Mouse (Mus musculus): Measurements from ENCODE around the gene Trp53rkb. TPM values are rescaled to one million over a fixed set of nuclear protein-coding genes. Genes with fewer than 3 reads are reported as not detected.
"Not testable (repeated sequence)": the region's sequence is repeated elsewhere in the genome, so short reads cannot be mapped to it uniquely, and the experiment has no call there.

Gene Trp53rkb
- polyA plus RNA-seq, 1 experiment from 2014 or later, result 4.3 TPM

DNA sequence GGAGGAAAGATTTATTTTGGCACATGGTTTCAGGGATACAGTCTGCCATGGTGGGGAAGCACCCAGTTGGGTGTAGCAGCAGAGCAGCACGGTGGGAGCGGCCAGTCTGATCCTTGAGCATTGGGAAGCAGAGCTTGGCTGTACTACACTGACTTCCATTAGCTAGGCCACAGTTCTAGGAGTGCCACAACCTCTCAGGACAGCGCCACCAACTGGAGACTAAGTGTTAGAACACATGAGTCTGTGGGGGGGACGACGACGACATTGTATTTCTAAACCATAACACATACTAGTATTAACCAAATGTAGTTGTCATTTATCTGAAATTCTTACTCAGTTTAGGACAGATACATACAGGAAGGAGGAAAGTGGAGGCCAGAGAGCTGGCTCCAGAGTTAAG lies 8.0 kb upstream of the Trp53rkb start:
- WGBS, result 77% methylated on average over 6 of the region's 6 CpGs
- Histone ChIP-seq H3K9ac (ENCODE audit: low read length) (no peak overlapping the region), H3K4me2 (ENCODE audit: low read depth, low read length) (no peak overlapping the region), H3K9me3 (replicated peaks; ENCODE audit: control insufficient read depth, low read length) (no peaks in the 10 kb centered on the region), H3K4me3 (ENCODE audit: low read length) (no peak overlapping the region), H3K36me3 (ENCODE audit: control insufficient read depth, insufficient read depth) (no peaks in the 10 kb centered on the region), H3K27me3 (ENCODE audit: control insufficient read depth, insufficient read depth, low read length) (0 out of 2 replicates have a peak, but pooled peaks cover 5% of the 10 kb centered on the region), H3K4me1 (ENCODE audit: control insufficient read depth, insufficient read depth, low read length) (peaks cover 11% of the 10 kb centered on the region), H3K27ac (ENCODE audit: low read length) (no peak overlapping the region)
- no peak for ATAC-seq (replicated peaks; ENCODE audit: extremely low read depth, insufficient read depth, low FRiP score)

- ATAC-seq (replicated peaks; ENCODE audit: extremely low read depth, insufficient read depth, low FRiP score), result peak; percentile 98
- Histone ChIP-seq H3K4me2 (ENCODE audit: low read depth, low read length) (peak overlapping the region; percentile 91), H3K9me3 (replicated peaks; ENCODE audit: control insufficient read depth, low read length) (0 out of 2 replicates have a peak, but pooled peaks cover 2% of the 10 kb centered on the region), H3K4me3 (ENCODE audit: low read length) (peak overlapping the region; percentile 80), H3K9ac (ENCODE audit: low read length) (peak overlapping the region; percentile 79), H3K4me1 (ENCODE audit: control insufficient read depth, insufficient read depth, low read length) (peaks cover 11% of the 10 kb centered on the region), H3K27ac (ENCODE audit: low read length) (no peak overlapping the region), H3K36me3 (ENCODE audit: control insufficient read depth, insufficient read depth) (no peaks in the 10 kb centered on the region), H3K27me3 (ENCODE audit: control insufficient read depth, insufficient read depth, low read length) (0 out of 2 replicates have a peak, but pooled peaks cover 2% of the 10 kb centered on the region)
- WGBS, result under 1% methylated on average over 35 of the region's 35 CpGs
These were observed 5.9 kb upstream of the Trp53rkb start for GRCm38 (mm10) chr2:166786353-166787004.

- Histone ChIP-seq H3K27me3 (ENCODE audit: control insufficient read depth, insufficient read depth, low read length) (no peaks in the 10 kb centered on the region), H3K4me2 (ENCODE audit: low read depth, low read length) (no peak overlapping the region), H3K9ac (ENCODE audit: low read length) (no peak overlapping the region), H3K36me3 (ENCODE audit: control insufficient read depth, insufficient read depth) (peaks cover 9% of the 10 kb centered on the region), H3K27ac (ENCODE audit: low read length) (no peak overlapping the region), H3K4me3 (ENCODE audit: low read length) (no peak overlapping the region), H3K9me3 (replicated peaks; ENCODE audit: control insufficient read depth, low read length) (0 out of 2 replicates have a peak, but pooled peaks cover 2% of the 10 kb centered on the region), H3K4me1 (ENCODE audit: control insufficient read depth, insufficient read depth, low read length) (peaks cover 15% of the 10 kb centered on the region)
- no peak for ATAC-seq (replicated peaks; ENCODE audit: extremely low read depth, insufficient read depth, low FRiP score)
- 74% methylated on average over 5 of the region's 5 CpGs for WGBS
These were observed 593 bp upstream of the Trp53rkb start for GRCm38 (mm10) chr2:166791738-166792137.

DNA sequence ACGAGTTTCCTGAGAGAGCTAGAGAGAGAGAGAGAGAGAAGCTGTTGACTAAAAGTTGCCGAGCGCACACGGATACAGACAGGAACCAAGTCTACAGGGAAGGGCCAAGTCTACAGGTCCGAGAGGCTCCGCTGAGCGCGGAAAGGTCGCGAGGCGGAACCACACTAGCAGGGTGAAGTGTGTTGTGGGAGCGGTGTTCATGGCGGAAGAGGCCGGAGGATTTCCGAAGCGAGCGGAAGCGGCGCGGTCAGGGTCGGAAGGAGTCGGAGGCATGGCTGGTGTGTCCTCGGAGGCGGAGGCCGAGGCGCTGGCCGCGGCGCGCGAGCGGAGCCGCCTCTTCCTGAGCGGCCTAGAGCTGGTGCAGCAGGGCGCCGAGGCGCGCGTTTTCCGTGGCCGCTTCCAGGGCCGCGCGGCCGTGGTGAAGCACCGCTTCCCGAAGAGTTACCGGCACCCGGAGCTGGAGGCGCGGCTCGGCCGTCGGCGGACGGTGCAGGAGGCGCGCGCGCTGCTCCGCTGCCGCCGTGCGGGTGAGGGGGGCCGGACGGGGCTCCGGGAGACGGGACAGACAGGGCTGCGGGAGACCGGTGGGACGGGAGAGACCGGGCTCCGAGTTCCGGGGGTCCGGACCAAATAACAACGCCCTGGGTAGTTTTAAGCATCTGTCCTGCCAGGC lies 1.3 kb downstream of the Trp53rkb start:
- Histone ChIP-seq H3K36me3 (ENCODE audit: control insufficient read depth, insufficient read depth) (peaks cover 11% of the 10 kb centered on the region), H3K27ac (ENCODE audit: low read length) (peak overlapping the region; percentile 88), H3K9ac (ENCODE audit: low read length) (peak overlapping the region; percentile 90), H3K4me3 (ENCODE audit: low read length) (peak overlapping the region; percentile 87), H3K4me2 (ENCODE audit: low read depth, low read length) (peak overlapping the region; percentile 88), H3K4me1 (ENCODE audit: control insufficient read depth, insufficient read depth, low read length) (peaks cover 12% of the 10 kb centered on the region)
- peak; percentile 90 for ATAC-seq (replicated peaks; ENCODE audit: extremely low read depth, insufficient read depth, low FRiP score)
- under 1% methylated on average over 66 of the region's 76 CpGs for WGBS
- H3K27me3 ChIP-seq (ENCODE audit: control insufficient read depth, insufficient read depth, low read length); H3K9me3 ChIP-seq (replicated peaks; ENCODE audit: control insufficient read depth, low read length): not testable (repeated sequence)

DNA sequence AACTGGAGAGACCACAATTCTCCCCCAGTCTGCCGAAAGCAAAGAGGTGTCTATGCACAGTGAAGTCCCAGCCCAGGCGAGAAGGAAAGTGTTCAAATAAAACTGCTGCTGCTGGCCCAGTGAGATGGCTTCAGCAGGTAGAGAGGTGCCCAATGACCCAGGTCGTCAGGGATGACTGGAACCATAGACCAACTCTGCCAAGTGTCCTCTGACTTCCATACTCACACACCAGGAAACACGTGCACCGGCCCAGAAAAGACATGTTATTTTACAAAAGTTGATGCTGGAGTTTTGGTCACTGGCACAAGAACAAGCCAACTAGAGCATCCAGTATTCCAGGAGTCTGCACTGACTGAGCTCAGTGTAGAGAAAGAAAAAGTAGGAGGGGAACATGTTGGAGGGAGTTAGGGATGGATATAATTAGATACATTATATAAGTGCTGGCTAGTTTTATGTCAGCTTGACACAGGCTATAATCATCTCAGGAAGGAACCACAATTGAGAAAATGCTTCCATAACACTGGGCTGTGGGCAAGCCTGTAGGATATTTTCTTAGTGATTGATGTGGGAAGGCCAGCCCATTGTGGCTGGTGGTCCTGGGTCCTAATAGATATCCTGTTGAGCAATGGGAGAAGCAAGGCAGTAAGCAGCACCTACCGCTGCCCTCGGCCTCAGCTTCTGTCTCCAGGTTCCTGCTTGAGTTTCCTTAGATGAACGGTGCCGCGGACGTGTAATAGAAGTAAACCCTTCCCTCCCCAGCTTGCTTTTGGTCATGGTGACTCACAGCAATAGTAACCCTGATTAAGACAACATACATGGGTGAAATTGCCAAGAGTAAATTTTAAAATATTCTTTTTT lies 7.5 kb downstream of the Trp53rkb start:
- Histone ChIP-seq H3K27ac (ENCODE audit: low read length) (no peak overlapping the region), H3K4me1 (ENCODE audit: control insufficient read depth, insufficient read depth, low read length) (no peaks in the 10 kb centered on the region; the same call in 1 of the 2 replicates), H3K4me3 (ENCODE audit: low read length) (no peak overlapping the region), H3K9me3 (replicated peaks; ENCODE audit: control insufficient read depth, low read length) (no peaks in the 10 kb centered on the region), H3K4me2 (ENCODE audit: low read depth, low read length) (no peak overlapping the region), H3K9ac (ENCODE audit: low read length) (no peak overlapping the region), H3K36me3 (ENCODE audit: control insufficient read depth, insufficient read depth) (peaks cover 11% of the 10 kb centered on the region), H3K27me3 (ENCODE audit: control insufficient read depth, insufficient read depth, low read length) (no peaks in the 10 kb centered on the region)
- WGBS, result 75% methylated on average over 11 of the region's 11 CpGs
- ATAC-seq (replicated peaks; ENCODE audit: extremely low read depth, insufficient read depth, low FRiP score), result no peak

GRCm38 (mm10) chr2:166800473-166800857 lies 8.1 kb downstream of the Trp53rkb start:
- no peak overlapping the region for H3K4me3 ChIP-seq (ENCODE audit: low read length)
- H3K4me1 ChIP-seq (ENCODE audit: control insufficient read depth, insufficient read depth, low read length), result no peaks in the 10 kb centered on the region
- H3K4me2 ChIP-seq (ENCODE audit: low read depth, low read length), result no peak overlapping the region
- H3K9ac ChIP-seq (ENCODE audit: low read length), result no peak overlapping the region
- 82% methylated on average over 7 of the region's 7 CpGs for WGBS
- no peaks in the 10 kb centered on the region for H3K27me3 ChIP-seq (ENCODE audit: control insufficient read depth, insufficient read depth, low read length)
- H3K36me3 ChIP-seq (ENCODE audit: control insufficient read depth, insufficient read depth), result peaks cover 11% of the 10 kb centered on the region
- no peaks in the 10 kb centered on the region for H3K9me3 ChIP-seq (replicated peaks; ENCODE audit: control insufficient read depth, low read length)
- H3K27ac ChIP-seq (ENCODE audit: low read length), result no peak overlapping the region
- ATAC-seq (replicated peaks; ENCODE audit: extremely low read depth, insufficient read depth, low FRiP score), result no peak

DNA sequence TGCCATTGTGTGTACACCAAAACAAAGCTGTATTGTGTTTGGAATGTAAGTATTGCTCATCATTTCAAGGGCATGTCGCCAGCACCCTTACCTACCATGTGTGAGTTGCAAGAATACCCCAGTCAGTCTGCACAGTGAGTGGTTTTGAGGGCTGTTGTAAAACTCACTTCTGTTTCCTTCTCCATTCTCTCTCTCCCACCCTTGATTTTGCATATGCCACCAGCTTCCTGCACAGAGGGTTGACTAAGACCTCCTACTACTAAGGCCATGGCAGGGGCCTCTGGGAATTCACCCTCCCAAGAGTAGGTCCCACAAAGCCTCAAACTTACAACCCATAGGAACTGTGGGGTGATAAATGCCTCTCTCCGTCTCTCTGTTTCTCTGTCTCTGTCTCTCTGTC lies 9.1 kb downstream of the Trp53rkb start:
- Histone ChIP-seq H3K4me3 (ENCODE audit: low read length) (no peak overlapping the region), H3K27me3 (ENCODE audit: control insufficient read depth, insufficient read depth, low read length) (no peaks in the 10 kb centered on the region), H3K36me3 (ENCODE audit: control insufficient read depth, insufficient read depth) (peaks cover 5% of the 10 kb centered on the region; the same call in 1 of the 2 replicates), H3K9me3 (replicated peaks; ENCODE audit: control insufficient read depth, low read length) (no peaks in the 10 kb centered on the region), H3K27ac (ENCODE audit: low read length) (no peak overlapping the region), H3K4me2 (ENCODE audit: low read depth, low read length) (no peak overlapping the region), H3K4me1 (ENCODE audit: control insufficient read depth, insufficient read depth, low read length) (peaks cover 4% of the 10 kb centered on the region), H3K9ac (ENCODE audit: low read length) (no peak overlapping the region)
- no peak for ATAC-seq (replicated peaks; ENCODE audit: extremely low read depth, insufficient read depth, low FRiP score)
- WGBS, result 69% methylated on average over 2 of the region's 2 CpGs

DNA sequence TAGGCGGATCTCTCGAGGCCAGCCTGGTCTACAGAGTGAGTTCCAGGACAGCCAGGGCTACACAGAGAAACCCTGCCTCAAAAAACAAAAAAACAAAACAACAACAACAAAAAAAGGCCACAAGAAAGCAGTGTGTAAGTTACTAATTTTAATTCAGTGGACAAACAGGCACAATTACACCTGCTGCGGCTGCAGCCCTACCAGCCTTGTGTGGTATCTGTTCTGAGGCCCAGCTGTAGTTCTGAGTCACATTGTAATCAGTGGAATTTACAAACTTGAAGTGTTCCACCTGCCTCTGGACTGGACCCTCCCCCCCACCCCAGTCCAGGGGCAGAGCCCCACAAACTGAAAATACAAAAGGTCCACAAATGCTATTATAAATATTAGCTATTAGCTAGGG lies 11.0 kb downstream of the Trp53rkb start:
- WGBS, result 87% methylated on average over 3 of the region's 3 CpGs
- Histone ChIP-seq H3K9me3 (replicated peaks; ENCODE audit: control insufficient read depth, low read length) (no peaks in the 10 kb centered on the region), H3K27ac (ENCODE audit: low read length) (no peak overlapping the region), H3K27me3 (ENCODE audit: control insufficient read depth, insufficient read depth, low read length) (no peaks in the 10 kb centered on the region), H3K9ac (ENCODE audit: low read length) (no peak overlapping the region), H3K4me2 (ENCODE audit: low read depth, low read length) (no peak overlapping the region), H3K36me3 (ENCODE audit: control insufficient read depth, insufficient read depth) (no peaks in the 10 kb centered on the region), H3K4me1 (ENCODE audit: control insufficient read depth, insufficient read depth, low read length) (peaks cover 11% of the 10 kb centered on the region), H3K4me3 (ENCODE audit: low read length) (no peak overlapping the region)
- no peak for ATAC-seq (replicated peaks; ENCODE audit: extremely low read depth, insufficient read depth, low FRiP score)

All from heart, embryonic 16.5 days (tissue).